In genomic region chrX:20658891-20659406, GRCm38 (mm10) we compare ENCODE assay signal across 8 mouse cellular contexts. TPM values are rescaled to one million over a fixed set of nuclear protein-coding genes. Genes with fewer than 3 reads are reported as not detected.
A peak's percentile ranks its signal among the peaks of the same experiment; 100 is the strongest.
DNase-seq lines count a peak whose midpoint lies in the region; ATAC-seq and TF ChIP-seq lines count a peak whose summit lies in the region.

No protein-coding gene starts in this region.

- H3K36me3 ChIP-seq in ES-E14 (ENCODE audit: control insufficient read depth, insufficient read depth, low read length, poor library complexity, severe bottlenecking), result no peaks in the 10 kb centered on the region; the same call in 1 of the 2 replicates
- no peaks in the 10 kb centered on the region for H3K36me3 ChIP-seq in forebrain, embryonic 10.5 days (replicated peaks)
- no peaks in the 10 kb centered on the region for H3K36me3 ChIP-seq in intestine, embryonic 15.5 days

- no peaks in the 10 kb centered on the region for H3K4me1 ChIP-seq in ES-E14 (ENCODE audit: control insufficient read depth in 2 of 2, insufficient read depth in 2 of 2, low read length in 2 of 2, poor library complexity in 1 of 2)
- peaks cover 9% of the 10 kb centered on the region for H3K4me1 ChIP-seq in forebrain, embryonic 10.5 days
- no peaks in the 10 kb centered on the region for H3K4me1 ChIP-seq in intestine, embryonic 15.5 days (replicated peaks)

- peak; percentile 13 for DNase-seq in adrenal gland, postnatal 10 days
- DNase-seq in adrenal gland, adult 8-10 months, result no peak
- no peak for DNase-seq in ES-E14 (ENCODE audit: low read depth, low spot score)
- peak; percentile 15 for DNase-seq in forebrain, embryonic 10.5 days (ENCODE audit: extremely low spot score, low spot score)
- DNase-seq in thymus, postnatal 14 days, result peak; percentile 34
- no peak for DNase-seq in right cerebral cortex, postnatal 36 days (ENCODE audit: low spot score in 2 of 2)

- H3K27ac ChIP-seq in ES-E14 (ENCODE audit: insufficient read depth, low read depth, low read length, poor library complexity, severe bottlenecking), result no peak overlapping the region
- H3K27ac ChIP-seq in forebrain, embryonic 10.5 days, result peak overlapping the region; percentile 79
- H3K27ac ChIP-seq in intestine, embryonic 15.5 days, result no peak overlapping the region

- H3K9ac ChIP-seq in ES-E14 (ENCODE audit: insufficient read depth, low read depth, low read length, poor library complexity, severe bottlenecking), result peak overlapping the region; percentile 84
- H3K9ac ChIP-seq in intestine, embryonic 15.5 days, result peak overlapping the region; percentile 50

- H3K4me2 ChIP-seq in intestine, embryonic 15.5 days (replicated peaks), result peak overlapping the region; percentile 78

- WGBS in forebrain, embryonic 10.5 days, result 12% methylated on average over 24 of the region's 24 CpGs
- 20% methylated on average over 24 of the region's 24 CpGs for WGBS in intestine, embryonic 15.5 days

- no peaks in the 10 kb centered on the region for H3K27me3 ChIP-seq in forebrain, embryonic 10.5 days (ENCODE audit: poor library complexity, severe bottlenecking)
- no peaks in the 10 kb centered on the region for H3K27me3 ChIP-seq in intestine, embryonic 15.5 days (replicated peaks)

- peak overlapping the region; percentile 78 to 80 for H3K4me3 ChIP-seq in ES-E14 (ENCODE audit: insufficient read depth in 1 of 2, low read depth in 1 of 2, low read length in 2 of 2, poor library complexity in 1 of 2, severe bottlenecking in 1 of 2)
- peak overlapping the region; percentile 59 for H3K4me3 ChIP-seq in forebrain, embryonic 10.5 days
- peak overlapping the region; percentile 49 for H3K4me3 ChIP-seq in intestine, embryonic 15.5 days (replicated peaks)

- ATAC-seq in intestine, embryonic 15.5 days, result peak; percentile 21; the same call in 1 of the 2 replicates
- ATAC-seq in megakaryocyte, adult 5-6 weeks (ENCODE audit: poor library complexity, severe bottlenecking), result 0 out of 2 replicates have a peak, but pooled peaks have one; percentile 2

- in situ Hi-C loops in ES-E14 (cut with MboI; ENCODE audit: low sequenced_read_pairs in 2 of 2, unreplicated experiment in 2 of 2), result no loop called here

- H3K9me3 ChIP-seq in ES-E14 (ENCODE audit: control insufficient read depth, insufficient read depth, low read depth, low read length), result no peaks in the 10 kb centered on the region
- H3K9me3 ChIP-seq in forebrain, embryonic 10.5 days, result no peaks in the 10 kb centered on the region
- H3K9me3 ChIP-seq in intestine, embryonic 15.5 days, result no peaks in the 10 kb centered on the region

TF ChIP-seq in ES-E14, 5 proteins besides CTCF, POLR2A, EP300 and RAD21:
- TF ChIP-seq CHD2 (IDR thresholded peaks at IDR 0.05; ENCODE audit: low read depth, low read length) (no peak), ZNF384 (IDR thresholded peaks at IDR 0.05; ENCODE audit: low read depth, low read length) (peak; percentile 69; the same call in 1 of the 2 replicates), ZC3H11A (IDR thresholded peaks at IDR 0.05; ENCODE audit: borderline replicate concordance, low read depth, low read length) (no peak)

RNA-seq across cellular contexts. Expression of gene Uba1, which starts 0.8 kb away (rescaled TPM):
- 100 to 1,000 TPM; 307 to 320 TPM for total RNA-seq in adrenal gland, postnatal 10 days (2021)
- 100 to 1,000 TPM; 423 to 601 (median 476) TPM for total RNA-seq in adrenal gland, adult 8-10 months (2022)
- 149 and 178 TPM in 2 replicates for total RNA-seq in ES-E14 (2012; rRNA removed)
- 251 and 252 TPM in 2 replicates for polyA plus RNA-seq in forebrain, embryonic 10.5 days (2016; fragmentation: Nextera tagmentation; extraction: Ambion mirVana)
- polyA plus RNA-seq in intestine, embryonic 15.5 days (2015; fragmentation: Nextera tagmentation; extraction: Ambion mirVana), result 176 and 185 TPM in 2 replicates
- total RNA-seq in megakaryocyte, adult 5-6 weeks (2015), result 116 and 133 TPM in 2 replicates
- total RNA-seq in megakaryocyte, adult 5-6 weeks (2017), result 142 and 148 TPM in 2 replicates

RNA-seq across cellular contexts. Expression of gene Cdk16, which starts 28.8 kb away (rescaled TPM):
- 100 to 1,000 TPM; 145 to 183 TPM for total RNA-seq in adrenal gland, postnatal 10 days (2021)
- 100 to 1,000 TPM; 143 to 182 (median 161) TPM for total RNA-seq in adrenal gland, adult 8-10 months (2022)
- total RNA-seq in ES-E14 (2012; rRNA removed), result 47.5 and 53.4 TPM in 2 replicates
- polyA plus RNA-seq in forebrain, embryonic 10.5 days (2016; fragmentation: Nextera tagmentation; extraction: Ambion mirVana), result 109 and 113 TPM in 2 replicates
- polyA plus RNA-seq in intestine, embryonic 15.5 days (2015; fragmentation: Nextera tagmentation; extraction: Ambion mirVana), result 102 and 104 TPM in 2 replicates
- total RNA-seq in megakaryocyte, adult 5-6 weeks (2015), result 41.2 and 53.5 TPM in 2 replicates
- 21.7 and 22.9 TPM in 2 replicates for total RNA-seq in megakaryocyte, adult 5-6 weeks (2017)

RNA-seq across cellular contexts. Expression of gene Ndufb11, which starts 41.5 kb away (rescaled TPM):
- total RNA-seq in adrenal gland, postnatal 10 days (2021), result 100 to 1,000 TPM; 446 to 511 TPM
- total RNA-seq in adrenal gland, adult 8-10 months (2022), result 100 to 1,000 TPM; 217 to 320 (median 257) TPM
- total RNA-seq in ES-E14 (2012; rRNA removed), result 161 and 213 TPM in 2 replicates
- 173 and 180 TPM in 2 replicates for polyA plus RNA-seq in forebrain, embryonic 10.5 days (2016; fragmentation: Nextera tagmentation; extraction: Ambion mirVana)
- polyA plus RNA-seq in intestine, embryonic 15.5 days (2015; fragmentation: Nextera tagmentation; extraction: Ambion mirVana), result 251 and 275 TPM in 2 replicates
- 169 and 180 TPM in 2 replicates for total RNA-seq in megakaryocyte, adult 5-6 weeks (2015)
- total RNA-seq in megakaryocyte, adult 5-6 weeks (2017), result 84.7 and 91.6 TPM in 2 replicates

RNA-seq across cellular contexts. Expression of gene Rbm10, which starts 41.6 kb away (rescaled TPM):
- total RNA-seq in adrenal gland, postnatal 10 days (2021), result 10 to 100 TPM; 31.3 to 34.2 TPM
- total RNA-seq in adrenal gland, adult 8-10 months (2022), result 10 to 100 TPM; 29.0 to 41.2 (median 40.0) TPM
- total RNA-seq in ES-E14 (2012; rRNA removed), result 49.4 and 57.9 TPM in 2 replicates
- 110 and 111 TPM in 2 replicates for polyA plus RNA-seq in forebrain, embryonic 10.5 days (2016; fragmentation: Nextera tagmentation; extraction: Ambion mirVana)
- 52.7 and 57.8 TPM in 2 replicates for polyA plus RNA-seq in intestine, embryonic 15.5 days (2015; fragmentation: Nextera tagmentation; extraction: Ambion mirVana)
- 17.3 and 19.2 TPM in 2 replicates for total RNA-seq in megakaryocyte, adult 5-6 weeks (2015)
- total RNA-seq in megakaryocyte, adult 5-6 weeks (2017), result 44.0 and 47.9 TPM in 2 replicates

RNA-seq across cellular contexts. Expression of gene Usp11, which starts 44.8 kb away (rescaled TPM):
- total RNA-seq in adrenal gland, postnatal 10 days (2021), result 10 to 100 TPM; 18.9 to 28.3 TPM
- 10 to 100 TPM; 35.6 to 56.0 (median 46.1) TPM for total RNA-seq in adrenal gland, adult 8-10 months (2022)
- 16.8 and 43.4 TPM in 2 replicates for total RNA-seq in ES-E14 (2012; rRNA removed)
- 51.7 and 54.1 TPM in 2 replicates for polyA plus RNA-seq in forebrain, embryonic 10.5 days (2016; fragmentation: Nextera tagmentation; extraction: Ambion mirVana)
- 27.9 and 28.4 TPM in 2 replicates for polyA plus RNA-seq in intestine, embryonic 15.5 days (2015; fragmentation: Nextera tagmentation; extraction: Ambion mirVana)
- total RNA-seq in megakaryocyte, adult 5-6 weeks (2015), result 5.5 and 5.8 TPM in 2 replicates
- 5.1 and 5.2 TPM in 2 replicates for total RNA-seq in megakaryocyte, adult 5-6 weeks (2017)

Comparison
In these comparisons a context has a peak if more than half of its experiments do, and no peak if none do; other contexts are left out.
1. DNase-seq: peak in adrenal gland, postnatal 10 days (single experiment), forebrain, embryonic 10.5 days (single experiment) and thymus, postnatal 14 days (single experiment); none in adrenal gland, adult 8-10 months (single experiment), ES-E14 (single experiment) and right cerebral cortex, postnatal 36 days (0 of 2).
2. Peak in every context shown above with its lines, with median percentiles within 50 percentile points of each other: H3K4me3 ChIP-seq.